9 mouse cellular contexts compared by ENCODE assay signal in the genomic region with DNA sequence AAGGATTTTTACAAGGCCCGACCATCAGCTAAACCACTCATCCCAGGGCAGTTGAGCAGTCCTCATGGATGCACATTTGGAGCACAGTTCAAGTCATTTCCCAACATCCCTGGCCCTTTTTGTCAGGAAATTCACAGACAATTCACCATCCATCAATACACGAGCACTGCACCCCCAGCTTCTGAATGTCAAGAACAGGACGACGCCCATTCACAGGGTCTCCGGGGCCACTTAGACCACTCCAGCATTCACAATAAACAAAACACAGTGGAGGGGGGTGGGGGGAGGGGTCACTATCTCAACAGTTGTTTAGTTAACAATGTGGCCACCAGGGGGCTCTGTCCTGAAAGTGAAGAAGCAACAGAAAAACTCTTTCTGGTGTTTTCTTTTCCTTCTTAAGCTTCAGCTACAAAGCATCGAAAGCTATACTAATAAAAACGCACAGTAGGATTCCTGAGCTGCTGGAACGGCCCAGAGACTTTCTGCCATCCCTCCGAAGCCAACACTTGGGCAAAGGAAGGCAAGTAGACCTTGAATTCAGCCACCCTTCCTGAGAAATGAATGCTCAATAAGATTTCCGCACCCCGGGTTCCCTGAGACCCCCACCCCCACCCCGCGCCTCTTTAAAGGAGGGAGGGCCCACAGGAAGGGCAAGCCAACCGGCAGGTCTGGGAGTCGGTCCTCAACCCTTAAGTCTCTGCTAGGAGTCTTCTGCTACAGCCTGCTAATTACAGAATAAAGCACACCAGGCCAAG. TPM values are rescaled to one million over a fixed set of nuclear protein-coding genes. Genes with fewer than 3 reads are reported as not detected.
DNase-seq lines count a peak whose midpoint lies in the region; ATAC-seq lines count a peak whose summit lies in the region.
"Had no signal": no experiment of that assay in that cellular context is flagged by ENCODE, and none has a peak within 500 bp of the region (broad histone marks: within the 10 kb centered on the region; RNA-seq: fewer than 3 reads in every experiment).

No protein-coding gene starts in this region.

- peak overlapping the region; percentile 92 for H3K4me2 ChIP-seq in embryonic facial prominence, embryonic 12.5 days (replicated peaks)

- intact Hi-C loops in heart, postnatal 10 days (cut with DNase I) = no loop called here

- DNase-seq in CD8-positive naive resting alpha-beta T cell, adult 2 months (ENCODE audit: low read depth in 2 of 2, low spot score in 2 of 2) = peak; percentile 76 to 83
- peak; percentile 82 for DNase-seq in adrenal gland, postnatal 25 days
- DNase-seq in heart, postnatal 10 days = peak; percentile 82 to 92
- DNase-seq in kidney, postnatal 4 days = peak; percentile 93 to 94
- DNase-seq in lung, postnatal 14 days = peak; percentile 93
- DNase-seq in retina, postnatal 7 days (ENCODE audit: low read depth, low spot score) = peak; percentile 75
- peak; percentile 60 to 72 for DNase-seq in urinary bladder, postnatal 36 days (ENCODE audit: low spot score in 2 of 2)

- H3K9me3 ChIP-seq in embryonic facial prominence, embryonic 12.5 days = no peaks in the 10 kb centered on the region

- peak overlapping the region; percentile 74 for H3K4me3 ChIP-seq in embryonic facial prominence, embryonic 12.5 days

- no peak for ATAC-seq in embryonic facial prominence, embryonic 12.5 days (ENCODE audit: insufficient number of reproducible peaks, insufficient read depth, low FRiP score, low TSS enrichment)

- H3K27ac ChIP-seq in embryonic facial prominence, embryonic 12.5 days = peak overlapping the region; percentile 42; the same call in 1 of the 2 replicates

- WGBS in embryonic facial prominence, embryonic 12.5 days = 9% methylated on average over 15 of the region's 15 CpGs

- H3K27me3 ChIP-seq in embryonic facial prominence, embryonic 12.5 days = no peaks in the 10 kb centered on the region

- H3K36me3 ChIP-seq in embryonic facial prominence, embryonic 12.5 days = no peaks in the 10 kb centered on the region

- H3K9ac ChIP-seq in embryonic facial prominence, embryonic 12.5 days = peak overlapping the region; percentile 1; the same call in 1 of the 2 replicates

- H3K4me1 ChIP-seq in embryonic facial prominence, embryonic 12.5 days = peaks cover 49% of the 10 kb centered on the region

RNA-seq across cellular contexts. Expression of a gene that starts 2.2 kb away (rescaled TPM):
- total RNA-seq in adrenal gland, postnatal 25 days (2021) = 43.3 and 47.7 TPM in 2 replicates
- 12.0 and 15.0 TPM in 2 replicates for polyA plus RNA-seq in embryonic facial prominence, embryonic 12.5 days (2016; fragmentation: Nextera tagmentation; extraction: Ambion mirVana)
- 10 to 100 TPM in 1 of 2 experiments, 1 to 10 TPM in 1; 9.6 to 11.2 TPM for total RNA-seq in heart, postnatal 10 days (2021)

RNA-seq across cellular contexts. Expression of a gene that starts 40.9 kb away (rescaled TPM):
- 9.6 and 10.2 TPM in 2 replicates for total RNA-seq in adrenal gland, postnatal 25 days (2021)
- polyA plus RNA-seq in embryonic facial prominence, embryonic 12.5 days (2016; fragmentation: Nextera tagmentation; extraction: Ambion mirVana) = 30.4 and 32.6 TPM in 2 replicates
- total RNA-seq in heart, postnatal 10 days (2021) = 10 to 100 TPM in 1 of 2 experiments, 1 to 10 TPM in 1; 9.1 to 10.5 TPM

RNA-seq across cellular contexts. Expression of a gene that starts 41.0 kb away (rescaled TPM):
- 5.5 and 7.6 TPM in 2 replicates for total RNA-seq in adrenal gland, postnatal 25 days (2021)
- 10.4 and 11.0 TPM in 2 replicates for polyA plus RNA-seq in embryonic facial prominence, embryonic 12.5 days (2016; fragmentation: Nextera tagmentation; extraction: Ambion mirVana)
- total RNA-seq in heart, postnatal 10 days (2021) = 1 to 10 TPM; 4.8 to 5.5 TPM

RNA-seq across cellular contexts. Expression of a gene that starts 55.0 kb away (rescaled TPM):
- not detected in 2 replicates for total RNA-seq in adrenal gland, postnatal 25 days (2021)
- not detected in 2 replicates for polyA plus RNA-seq in embryonic facial prominence, embryonic 12.5 days (2016; fragmentation: Nextera tagmentation; extraction: Ambion mirVana)
- total RNA-seq in heart, postnatal 10 days (2021) = not detected
- polyA plus RNA-seq: large intestine, adult 2 months had no signal

RNA-seq across cellular contexts. Expression of a gene that starts 55.1 kb away (rescaled TPM):
- total RNA-seq in adrenal gland, postnatal 25 days (2021) = 14.7 and 22.7 TPM in 2 replicates
- polyA plus RNA-seq in embryonic facial prominence, embryonic 12.5 days (2016; fragmentation: Nextera tagmentation; extraction: Ambion mirVana) = 35.3 and 42.2 TPM in 2 replicates
- 10 to 100 TPM; 10.6 to 11.7 TPM for total RNA-seq in heart, postnatal 10 days (2021)
